Mouse (Mus musculus) thymus, postnatal 14 days (tissue): ENCODE measurements around the gene Olfr181.

Experiments
- DNase-seq: peaks from one replicate; pipeline ENCODE4 v3.0.0; 2021

The Olfr181 gene

GRCm38 (mm10) chr16:58928655-58929054 is at the start of gene Olfr181:
Gene Olfr181 (minus strand): TSS chr16:58928755.
- no peak for DNase-seq

GRCm38 (mm10) chr16:58929292-58929691 is 737 bp upstream of the Olfr181 start, which contains the start of gene Olfr180:
Gene Olfr180 (minus strand): TSS chr16:58929392.
- no peak for DNase-seq

GRCm38 (mm10) chr16:58891963-58892362 is 36.6 kb downstream of the Olfr181 start, which contains the start of gene Olfr178:
Gene Olfr178 (minus strand): TSS chr16:58892063.
- no peak for DNase-seq

GRCm38 (mm10) chr16:58884416-58884815 is 44.1 kb downstream of the Olfr181 start:
- DNase-seq, result no peak
